In the genomic region with DNA sequence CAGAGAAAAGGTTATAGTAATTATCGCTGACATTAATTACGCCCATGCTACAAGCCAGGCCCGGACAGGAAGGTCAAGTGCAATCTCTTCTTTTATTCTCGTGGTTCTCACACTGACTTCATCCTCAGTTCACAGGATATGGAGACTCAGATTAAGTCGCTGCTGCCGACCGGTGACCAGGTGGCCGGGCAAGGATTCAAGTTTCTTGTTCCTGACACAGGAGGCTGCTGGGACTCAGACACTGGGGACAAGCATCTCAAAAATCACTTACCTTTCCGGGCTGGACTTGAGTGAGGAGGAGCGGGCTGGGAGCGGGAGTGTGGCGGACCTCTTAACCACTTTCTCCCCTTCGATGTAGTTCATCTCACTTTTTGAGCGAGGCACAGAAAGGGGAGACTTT, we compare ENCODE assay signal across 16 mouse cellular contexts.
"Had no signal": no experiment of that assay in that cellular context is flagged by ENCODE, and none has a peak within 500 bp of the region (broad histone marks: within the 10 kb centered on the region; RNA-seq: fewer than 3 reads in every experiment).

No protein-coding gene starts in this region.

- H3K27me3 ChIP-seq: limb, embryonic 15.5 days; liver, embryonic 12.5 days; midbrain, embryonic 15.5 days; neural tube, embryonic 12.5 days; stomach, embryonic 15.5 days had no signal

- H3K4me1 ChIP-seq: stomach, embryonic 15.5 days had no signal

- H3K4me3 ChIP-seq: limb, embryonic 15.5 days; liver, embryonic 12.5 days; midbrain, embryonic 15.5 days; neural tube, embryonic 12.5 days; stomach, embryonic 15.5 days had no signal

- H3K27ac ChIP-seq: kidney, postnatal 0 days; limb, embryonic 15.5 days; liver, embryonic 12.5 days; midbrain, embryonic 15.5 days; neural tube, embryonic 12.5 days; stomach, embryonic 15.5 days had no signal

- H3K36me3 ChIP-seq: limb, embryonic 15.5 days had no signal

- DNase-seq: layer of hippocampus, adult 9-11 months; layer of hippocampus, postnatal 36 days; lung, embryonic 14.5 days; lung, postnatal 10 days; lung, postnatal 4 days; retina, postnatal 1 day; right cerebral cortex, postnatal 4 days; spleen, adult 18-20 months; thymus, adult 2 months; thymus, postnatal 4 days had no signal
